Mouse (Mus musculus) neural tube, postnatal 0 days (tissue): Measurements from ENCODE around the gene Fam78b. TPM values are rescaled to one million over a fixed set of nuclear protein-coding genes. Genes with fewer than 3 reads are reported as not detected.

Experiments used
- polyA plus RNA-seq: library from polyadenylated mRNA; unstranded; fragments of >200 nt; fragmentation: Nextera tagmentation; extraction: Ambion mirVana; gene quantifications from 2 replicates; pipeline ENCODE4 v1.2.1, GENCODE M21; 2015

Fam78b gene
- 7.7 and 7.9 TPM in 2 replicates for polyA plus RNA-seq

DNA sequence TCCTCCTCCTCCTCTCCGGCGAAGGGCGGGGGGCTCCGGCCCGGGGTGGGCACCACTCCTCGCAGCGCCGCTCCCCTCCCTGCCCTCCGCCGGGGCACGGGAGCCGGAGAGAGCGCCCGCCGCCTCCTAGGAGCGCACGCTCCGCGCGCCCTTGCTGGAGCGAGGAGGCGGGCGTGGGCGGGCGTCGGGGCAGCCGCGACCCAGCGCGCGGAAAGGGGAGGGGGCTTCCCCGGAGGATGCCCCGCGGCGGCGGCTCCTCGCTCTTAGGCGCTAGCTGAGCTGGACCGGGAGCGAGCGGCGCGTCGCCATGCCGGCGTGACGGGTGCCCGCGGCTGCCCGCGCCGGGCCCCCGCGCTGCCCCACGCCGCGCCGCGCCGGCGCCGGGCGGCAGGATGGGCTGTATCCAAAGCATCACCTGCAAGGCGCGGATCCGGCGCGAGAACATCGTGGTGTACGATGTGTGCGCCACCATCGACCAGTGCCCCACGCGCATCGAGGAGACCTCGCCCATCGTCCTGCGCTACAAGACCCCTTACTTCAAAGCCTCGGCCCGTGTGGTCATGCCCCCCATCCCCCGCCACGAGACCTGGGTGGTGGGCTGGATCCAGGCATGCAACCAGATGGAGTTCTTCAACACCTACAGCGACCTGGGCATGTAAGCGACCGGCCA, at the start of gene Fam78b:
Fam78b (plus strand) TSS at position 244 of the 670 bp plus-strand sequence.

